Mouse (Mus musculus): Measurements from ENCODE around the gene Cntd1. TPM values are rescaled to one million over a fixed set of nuclear protein-coding genes. Genes with fewer than 3 reads are reported as not detected.

Cntd1 gene
- polyA plus RNA-seq, 1 experiment from 2014 or later, result 1.2 TPM

GRCm38 (mm10) chr11:101248258-101248994, 30.4 kb upstream of the Cntd1 start:
- no peak for DNase-seq (ENCODE audit: low spot score)
- Histone ChIP-seq H3K27me3 (replicated peaks; ENCODE audit: control insufficient read depth, insufficient read depth, low read length) (peaks cover 40% of the 10 kb centered on the region), H3K4me3 (ENCODE audit: low read depth, low read length) (no peak overlapping the region), H3K36me3 (ENCODE audit: control insufficient read depth, insufficient read depth, low read length) (no peaks in the 10 kb centered on the region), H3K4me2 (no peak overlapping the region), H3K9ac (ENCODE audit: low read depth, low read length) (no peak overlapping the region), H3K9me3 (ENCODE audit: control insufficient read depth, low read length) (no peaks in the 10 kb centered on the region), H3K4me1 (replicated peaks; ENCODE audit: control insufficient read depth, insufficient read depth, low read length) (peaks cover 28% of the 10 kb centered on the region), H3K27ac (ENCODE audit: low read depth, low read length) (no peak overlapping the region)
- ATAC-seq (replicated peaks; ENCODE audit: low FRiP score), result no peak
- 24% methylated on average over 14 of the region's 14 CpGs for WGBS

- Histone ChIP-seq H3K27ac (ENCODE audit: low read depth, low read length) (no peak overlapping the region), H3K36me3 (ENCODE audit: control insufficient read depth, insufficient read depth, low read length) (no peaks in the 10 kb centered on the region; the same call in 1 of the 2 replicates), H3K4me1 (replicated peaks; ENCODE audit: control insufficient read depth, insufficient read depth, low read length) (peaks cover 26% of the 10 kb centered on the region), H3K9ac (ENCODE audit: low read depth, low read length) (no peak overlapping the region), H3K27me3 (replicated peaks; ENCODE audit: control insufficient read depth, insufficient read depth, low read length) (peaks cover 21% of the 10 kb centered on the region), H3K4me2 (no peak overlapping the region), H3K9me3 (ENCODE audit: control insufficient read depth, low read length) (no peaks in the 10 kb centered on the region), H3K4me3 (ENCODE audit: low read depth, low read length) (no peak overlapping the region)
- no peak for ATAC-seq (replicated peaks; ENCODE audit: low FRiP score)
- WGBS, result 70% methylated on average over 2 of the region's 2 CpGs
- DNase-seq (ENCODE audit: low spot score), result no peak
Measured at GRCm38 (mm10) chr11:101251031-101251430, 27.8 kb upstream of the Cntd1 start.

- H3K4me3 ChIP-seq (ENCODE audit: low read depth, low read length), result peak overlapping the region; percentile 98
- peaks cover 4% of the 10 kb centered on the region; the same call in 1 of the 2 replicates for H3K36me3 ChIP-seq (ENCODE audit: control insufficient read depth, insufficient read depth, low read length)
- peak overlapping the region; percentile 96 for H3K27ac ChIP-seq (ENCODE audit: low read depth, low read length)
- H3K9me3 ChIP-seq (ENCODE audit: control insufficient read depth, low read length), result no peaks in the 10 kb centered on the region
- peak overlapping the region; percentile 91 for H3K4me2 ChIP-seq
- 9% methylated on average over 7 of the region's 7 CpGs for WGBS
- peak overlapping the region; percentile 97 for H3K9ac ChIP-seq (ENCODE audit: low read depth, low read length)
- peaks cover 22% of the 10 kb centered on the region for H3K4me1 ChIP-seq (replicated peaks; ENCODE audit: control insufficient read depth, insufficient read depth, low read length)
- H3K27me3 ChIP-seq (replicated peaks; ENCODE audit: control insufficient read depth, insufficient read depth, low read length), result peaks cover 2% of the 10 kb centered on the region
- DNase-seq (ENCODE audit: low spot score), result no peak
- no peak for ATAC-seq (replicated peaks; ENCODE audit: low FRiP score)
Measured at GRCm38 (mm10) chr11:101252941-101253340, 25.9 kb upstream of the Cntd1 start.

- ATAC-seq (replicated peaks; ENCODE audit: low FRiP score), result peak; percentile 84
Measured at GRCm38 (mm10) chr11:101253613-101254389, 25.0 kb upstream of the Cntd1 start, which contains the start of gene Vps25. Vps25 (plus strand) TSS chr11:101253707.

GRCm38 (mm10) chr11:101255826-101256775, 22.7 kb upstream of the Cntd1 start:
- Histone ChIP-seq H3K36me3 (ENCODE audit: control insufficient read depth, insufficient read depth, low read length) (peaks cover 10% of the 10 kb centered on the region; the same call in 1 of the 2 replicates), H3K4me3 (ENCODE audit: low read depth, low read length) (no peak overlapping the region), H3K4me1 (replicated peaks; ENCODE audit: control insufficient read depth, insufficient read depth, low read length) (peaks cover 39% of the 10 kb centered on the region), H3K9ac (ENCODE audit: low read depth, low read length) (no peak overlapping the region), H3K9me3 (ENCODE audit: control insufficient read depth, low read length) (no peaks in the 10 kb centered on the region), H3K4me2 (0 out of 2 replicates have a peak overlapping the region, but pooled peaks have one; percentile 21), H3K27me3 (replicated peaks; ENCODE audit: control insufficient read depth, insufficient read depth, low read length) (no peaks in the 10 kb centered on the region), H3K27ac (ENCODE audit: low read depth, low read length) (no peak overlapping the region)
- WGBS, result 82% methylated on average over 13 of the region's 13 CpGs
- DNase-seq (ENCODE audit: low spot score) (no peak), ATAC-seq (replicated peaks; ENCODE audit: low FRiP score) (no peak)

More at GRCm38 (mm10) chr11:101253613-101254389, 25.0 kb upstream of the Cntd1 start, which contains the start of gene Vps25:
- H3K4me3 ChIP-seq (ENCODE audit: low read depth, low read length), result peak within 1 kb of the TSS; percentile 98
- peak within 1 kb of the TSS; percentile 91 for H3K4me2 ChIP-seq
- under 1% methylated on average over 40 of the region's 40 CpGs for WGBS
- peak; percentile 91 for DNase-seq (ENCODE audit: low spot score)
- H3K36me3 ChIP-seq (ENCODE audit: control insufficient read depth, insufficient read depth, low read length), result peaks cover 6% of the 10 kb centered on the region; the same call in 1 of the 2 replicates
- H3K9ac ChIP-seq (ENCODE audit: low read depth, low read length), result peak within 1 kb of the TSS; percentile 97
- no peaks in the 10 kb centered on the region for H3K27me3 ChIP-seq (replicated peaks; ENCODE audit: control insufficient read depth, insufficient read depth, low read length)
- H3K4me1 ChIP-seq (replicated peaks; ENCODE audit: control insufficient read depth, insufficient read depth, low read length), result peaks cover 31% of the 10 kb centered on the region
- peak within 1 kb of the TSS; percentile 96 for H3K27ac ChIP-seq (ENCODE audit: low read depth, low read length)
- no peaks in the 10 kb centered on the region for H3K9me3 ChIP-seq (ENCODE audit: control insufficient read depth, low read length)

- H3K4me2 ChIP-seq, result peak overlapping the region; percentile 99
- peaks cover 10% of the 10 kb centered on the region; the same call in 1 of the 2 replicates for H3K36me3 ChIP-seq (ENCODE audit: control insufficient read depth, insufficient read depth, low read length)
- peak overlapping the region; percentile 95 for H3K27ac ChIP-seq (ENCODE audit: low read depth, low read length)
- H3K9ac ChIP-seq (ENCODE audit: low read depth, low read length), result peak overlapping the region; percentile 92; the same call in 1 of the 2 replicates
- no peak; the same call in 1 of the 2 replicates for ATAC-seq (replicated peaks; ENCODE audit: low FRiP score)
- peaks cover 25% of the 10 kb centered on the region for H3K27me3 ChIP-seq (replicated peaks; ENCODE audit: control insufficient read depth, insufficient read depth, low read length)
- H3K9me3 ChIP-seq (ENCODE audit: control insufficient read depth, low read length), result no peaks in the 10 kb centered on the region
- H3K4me1 ChIP-seq (replicated peaks; ENCODE audit: control insufficient read depth, insufficient read depth, low read length), result peaks cover 47% of the 10 kb centered on the region
- peak overlapping the region; percentile 82 for H3K4me3 ChIP-seq (ENCODE audit: low read depth, low read length)
- peak; percentile 59 for DNase-seq (ENCODE audit: low spot score)
- 25% methylated on average over 6 of the region's 6 CpGs for WGBS
Measured at GRCm38 (mm10) chr11:101259261-101259712, 19.5 kb upstream of the Cntd1 start.

GRCm38 (mm10) chr11:101259948-101260825, 18.6 kb upstream of the Cntd1 start, which contains the start of gene Wnk4:
Wnk4 (plus strand) TSS chr11:101260567.
- Histone ChIP-seq H3K4me1 (replicated peaks; ENCODE audit: control insufficient read depth, insufficient read depth, low read length) (peaks cover 48% of the 10 kb centered on the region), H3K27me3 (replicated peaks; ENCODE audit: control insufficient read depth, insufficient read depth, low read length) (peaks cover 32% of the 10 kb centered on the region), H3K9me3 (ENCODE audit: control insufficient read depth, low read length) (no peaks in the 10 kb centered on the region), H3K4me3 (ENCODE audit: low read depth, low read length) (peak within 1 kb of the TSS; percentile 82), H3K27ac (ENCODE audit: low read depth, low read length) (peak within 1 kb of the TSS; percentile 95), H3K4me2 (peak within 1 kb of the TSS; percentile 99), H3K36me3 (ENCODE audit: control insufficient read depth, insufficient read depth, low read length) (peaks cover 10% of the 10 kb centered on the region; the same call in 1 of the 2 replicates), H3K9ac (ENCODE audit: low read depth, low read length) (peak within 1 kb of the TSS; percentile 92)
- ATAC-seq (replicated peaks; ENCODE audit: low FRiP score), result peak; percentile 94
- WGBS, result under 1% methylated on average over 42 of the region's 43 CpGs
- peak; percentile 89 for DNase-seq (ENCODE audit: low spot score)
